Mouse (Mus musculus): ENCODE results near the gene Gm21188.
A peak's percentile ranks its signal among the peaks of the same experiment; 100 is the strongest.
"Not testable (repeated sequence)": the region's sequence is repeated elsewhere in the genome, so short reads cannot be mapped to it uniquely, and the experiment has no call there.

The Gm21188 gene

GRCm38 (mm10) chr13:120052085-120052484, at the start of gene Gm21188:
Gene Gm21188 (minus strand): TSS chr13:120052194.
- not testable (repeated sequence) for ATAC-seq (ENCODE audit: low TSS enrichment)

- ATAC-seq (ENCODE audit: low TSS enrichment): 0 out of 2 replicates have a peak, but pooled peaks have one; percentile 41
Measured at GRCm38 (mm10) chr13:120099327-120099726, 47.3 kb upstream of the Gm21188 start.

GRCm38 (mm10) chr13:120096938-120097256, 44.9 kb upstream of the Gm21188 start:
- not testable (repeated sequence) for ATAC-seq (ENCODE audit: low TSS enrichment)

- not testable (repeated sequence) for ATAC-seq (ENCODE audit: low TSS enrichment)
Measured at GRCm38 (mm10) chr13:120096241-120096937, 44.4 kb upstream of the Gm21188 start.

GRCm38 (mm10) chr13:120092950-120093349, 41.0 kb upstream of the Gm21188 start:
- not testable (repeated sequence) for ATAC-seq (ENCODE audit: low TSS enrichment)

GRCm38 (mm10) chr13:120079644-120080043, 27.6 kb upstream of the Gm21188 start:
- not testable (repeated sequence) for ATAC-seq (ENCODE audit: low TSS enrichment)

GRCm38 (mm10) chr13:120070878-120071277, 18.9 kb upstream of the Gm21188 start:
- ATAC-seq (ENCODE audit: low TSS enrichment): peak; percentile 80

GRCm38 (mm10) chr13:120070012-120070598, 18.1 kb upstream of the Gm21188 start:
- peak; percentile 69; the same call in 1 of the 2 replicates for ATAC-seq (ENCODE audit: low TSS enrichment)

- peak; percentile 78 for ATAC-seq (ENCODE audit: low TSS enrichment)
Measured at GRCm38 (mm10) chr13:120063439-120064089, 11.6 kb upstream of the Gm21188 start.

GRCm38 (mm10) chr13:120062903-120063302, 10.9 kb upstream of the Gm21188 start:
- ATAC-seq (ENCODE audit: low TSS enrichment): not testable (repeated sequence)

GRCm38 (mm10) chr13:120048608-120049007, 3.4 kb downstream of the Gm21188 start:
- ATAC-seq (ENCODE audit: low TSS enrichment): not testable (repeated sequence)

- ATAC-seq (ENCODE audit: low TSS enrichment): not testable (repeated sequence)
Measured at GRCm38 (mm10) chr13:120048186-120048585, 3.8 kb downstream of the Gm21188 start.

- not testable (repeated sequence) for ATAC-seq (ENCODE audit: low TSS enrichment)
Measured at GRCm38 (mm10) chr13:120046422-120047209, 5.4 kb downstream of the Gm21188 start.

- ATAC-seq (ENCODE audit: low TSS enrichment): not testable (repeated sequence)
Measured at GRCm38 (mm10) chr13:120041145-120041544, 10.8 kb downstream of the Gm21188 start.

- ATAC-seq (ENCODE audit: low TSS enrichment): not testable (repeated sequence)
Measured at GRCm38 (mm10) chr13:120037881-120038280, 14.1 kb downstream of the Gm21188 start.

GRCm38 (mm10) chr13:120036577-120037115, 15.3 kb downstream of the Gm21188 start:
- not testable (repeated sequence) for ATAC-seq (ENCODE audit: low TSS enrichment)

GRCm38 (mm10) chr13:120035151-120035550, 16.8 kb downstream of the Gm21188 start:
- ATAC-seq (ENCODE audit: low TSS enrichment): not testable (repeated sequence)

- not testable (repeated sequence) for ATAC-seq (ENCODE audit: low TSS enrichment)
Measured at GRCm38 (mm10) chr13:120034637-120035036, 17.4 kb downstream of the Gm21188 start.

- not testable (repeated sequence) for ATAC-seq (ENCODE audit: low TSS enrichment)
Measured at GRCm38 (mm10) chr13:120033516-120034190, 18.3 kb downstream of the Gm21188 start.

- ATAC-seq (ENCODE audit: low TSS enrichment): not testable (repeated sequence)
Measured at GRCm38 (mm10) chr13:120031676-120032075, 20.3 kb downstream of the Gm21188 start.

- not testable (repeated sequence) for ATAC-seq (ENCODE audit: low TSS enrichment)
Measured at GRCm38 (mm10) chr13:120027368-120027767, 24.6 kb downstream of the Gm21188 start.

Data from frontal cortex, adult (tissue).